Mouse (Mus musculus): ENCODE data around the gene Rrbp1. TPM values are rescaled to one million over a fixed set of nuclear protein-coding genes. Genes with fewer than 3 reads are reported as not detected.

The Rrbp1 gene
- polyA plus RNA-seq, 1 experiment = 209 TPM

Other genes starting within 250 kb of the Rrbp1 start
- gene Bfsp1, start 148.1 kb downstream of the Rrbp1 start, polyA plus RNA-seq (2012; rRNA removed) = 3.2 and 5.1 TPM in 2 replicates
- 227 and 275 TPM in 2 replicates for gene Dstn, start 95.9 kb downstream of the Rrbp1 start, polyA plus RNA-seq (2012; rRNA removed)
- not detected in 2 replicates for gene Banf2, start 21.8 kb upstream of the Rrbp1 start, polyA plus RNA-seq (2012; rRNA removed)